Mouse (Mus musculus) ES-E14 (cell line): ENCODE measurements at regions not wholly inside any gene's neighbourhood (a gene's known extent, or its start where the extent isn't known, plus 50 kb on each side); places are given as distances from the start of the nearest gene placed in this dataset.

Source experiments
- DNase-seq: peaks from one replicate; pipeline ENCODE4 v3.0.0-alpha.2; 2013; ENCODE audit warnings: low read depth, low spot score
- H3K27ac ChIP-seq: 2 replicates; pipeline ENCODE4 v1.5.1; 2012; ENCODE audit warnings: low read depth, mild to moderate bottlenecking, low read length, moderate library complexity, mixed read lengths; ENCODE audit not compliant: poor library complexity, insufficient read depth, severe bottlenecking
- H3K36me3 ChIP-seq: 2 replicates; pipeline ENCODE4 v1.6.1; 2012; ENCODE audit warnings: mild to moderate bottlenecking, low read length, moderate library complexity, mixed read lengths; ENCODE audit not compliant: control insufficient read depth, poor library complexity, insufficient read depth, severe bottlenecking
- H3K4me1 ChIP-seq, 2 experiments: fragments of 150-350 bp in 1 of 2; sonication (generic) in 1 of 2; 2 replicates each; pipeline ENCODE4 v1.6.1; 2012; ENCODE audit warnings: low read length in 2 of 2, mild to moderate bottlenecking in 1 of 2, mixed read lengths in 1 of 2; ENCODE audit not compliant: control insufficient read depth in 2 of 2, insufficient read depth in 2 of 2, poor library complexity in 1 of 2
- H3K4me3 ChIP-seq, 2 experiments: fragments of 150-350 bp in 1 of 2; sonication (generic) in 1 of 2; 2 replicates each; pipeline ENCODE4 v1.5.1; 2012; ENCODE audit warnings: low read length in 2 of 2, low read depth in 1 of 2, mild to moderate bottlenecking in 1 of 2, mixed read lengths in 1 of 2; ENCODE audit not compliant: insufficient read depth in 1 of 2, poor library complexity in 1 of 2, severe bottlenecking in 1 of 2
- H3K9ac ChIP-seq: 2 replicates; pipeline ENCODE4 v1.6.1; 2012; ENCODE audit warnings: low read depth, mild to moderate bottlenecking, low read length, mixed read lengths; ENCODE audit not compliant: poor library complexity, insufficient read depth, severe bottlenecking
- H3K9me3 ChIP-seq: fragments of 150-350 bp; sonication (generic); 2 replicates; pipeline ENCODE4 v1.6.1; 2012; ENCODE audit warnings: low read depth, mild to moderate bottlenecking, low read length; ENCODE audit not compliant: control insufficient read depth, insufficient read depth
- ZNF384 ChIP-seq: IDR thresholded peaks from 2 replicates; pipeline ENCODE4 v1.6.1; 2012; ENCODE audit warnings: low read depth, low read length, inconsistent platforms
- in situ Hi-C, 2 experiments: fragments of 600-800 bp; cut with MboI; formaldehyde crosslinking; loops; one replicate each; pipeline ENCODE4 v1.15.1; 2025; ENCODE audit warnings: low sequenced_read_pairs in 2 of 2, inconsistent platforms in 1 of 2; ENCODE audit not compliant: unreplicated experiment in 2 of 2

DNA sequence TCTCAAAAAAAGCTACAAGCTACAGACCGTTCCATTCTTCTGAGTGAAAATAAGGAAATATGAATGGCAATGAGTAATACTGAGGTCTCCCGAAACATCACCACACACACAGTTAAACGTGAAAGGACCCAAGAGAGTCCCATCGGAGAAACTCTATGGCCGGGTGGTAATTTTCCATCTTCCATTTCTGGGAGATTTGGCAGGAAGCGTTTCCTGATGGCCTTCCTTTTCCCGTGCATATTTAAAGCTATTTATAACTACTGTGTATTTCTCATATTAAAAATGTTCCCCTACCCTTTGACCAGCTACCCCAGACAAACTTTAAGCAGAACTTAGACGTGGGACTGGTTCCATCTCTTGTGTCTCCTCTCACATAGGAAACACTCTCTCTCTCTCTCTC, 50.7 kb upstream of the Zdhhc17 start:
- no peak for DNase-seq
- no peak for TF ChIP-seq ZNF384
- Histone ChIP-seq H3K9ac (no peak overlapping the region), H3K36me3 (no peaks in the 10 kb centered on the region), H3K9me3 (no peaks in the 10 kb centered on the region), H3K27ac (no peak overlapping the region), H3K4me3 (no peak overlapping the region), H3K4me1 (no peaks in the 10 kb centered on the region)
- in situ Hi-C loops = no loop called here
